Mouse (Mus musculus) kidney, embryonic 16.5 days (tissue): Measurements from ENCODE around the gene Prss38. TPM values are rescaled to one million over a fixed set of nuclear protein-coding genes. Genes with fewer than 3 reads are reported as not detected.

Experiments
- ATAC-seq: fragments of 200-750 bp; cut with Nextera tagmentation; 2 replicates; pipeline ENCODE4 v1.8.0; 2017; ENCODE audit warnings: moderate TSS enrichment; ENCODE audit not compliant: low FRiP score, low TSS enrichment
- H3K27ac ChIP-seq: fragments of 300-500 bp; sonication (generic); 2 replicates; pipeline ENCODE4 v1.5.1; 2014; ENCODE audit warnings: low read length
- H3K27me3 ChIP-seq: fragments of 300-500 bp; sonication (generic); 2 replicates; pipeline ENCODE4 v1.6.1; 2014; ENCODE audit warnings: low read length, control low read depth, mixed read lengths; ENCODE audit not compliant: insufficient read depth
- H3K36me3 ChIP-seq: fragments of 300-500 bp; sonication (generic); 2 replicates; pipeline ENCODE4 v1.6.1; 2014; ENCODE audit warnings: low read length, control low read depth, mixed read lengths; ENCODE audit not compliant: insufficient read depth
- H3K4me1 ChIP-seq: fragments of 300-500 bp; sonication (generic); 2 replicates; pipeline ENCODE4 v1.6.1; 2014; ENCODE audit warnings: low read length, control low read depth, mixed read lengths; ENCODE audit not compliant: insufficient read depth
- H3K4me2 ChIP-seq: fragments of 300-500 bp; sonication (generic); replicated peaks from 2 replicates; pipeline ENCODE4 v1.6.1; 2014; ENCODE audit warnings: low read depth, low read length
- H3K4me3 ChIP-seq: fragments of 300-500 bp; sonication (generic); 2 replicates; pipeline ENCODE4 v1.5.1; 2014; ENCODE audit warnings: mild to moderate bottlenecking, low read length
- H3K9ac ChIP-seq: fragments of 300-500 bp; sonication (generic); replicated peaks from 2 replicates; pipeline ENCODE4 v1.6.1; 2014; ENCODE audit warnings: low read length
- H3K9me3 ChIP-seq: fragments of 300-500 bp; sonication (generic); 2 replicates; pipeline ENCODE4 v1.6.1; 2016; ENCODE audit warnings: low read length, control low read depth
- WGBS: fragments of 180-500 bp; shearing (Covaris S2); extraction: QIAGEN DNeasy Blood & Tissue Kit; methylation state at CpG from one replicate; pipeline ENCODE4 v1.1.7; 2014; 5-methylcytosine and 5-hydroxymethylcytosine counted together
- polyA plus RNA-seq: library from polyadenylated mRNA; unstranded; fragments of >200 nt; fragmentation: Nextera tagmentation; extraction: Ambion mirVana; gene quantifications from 2 replicates; pipeline ENCODE4 v1.2.1, GENCODE M21; 2015

Gene Prss38
- polyA plus RNA-seq, 1 experiment from 2014 or later, result not detected

- H3K27me3 ChIP-seq, result no peaks in the 10 kb centered on the region
- H3K27ac ChIP-seq, result no peak overlapping the region
- WGBS, result 83% methylated on average over 8 of the region's 8 CpGs
- no peak overlapping the region for H3K4me2 ChIP-seq
- no peak for ATAC-seq
- H3K36me3 ChIP-seq, result peaks cover 6% of the 10 kb centered on the region; the same call in 1 of the 2 replicates
- peaks cover 6% of the 10 kb centered on the region; the same call in 1 of the 2 replicates for H3K4me1 ChIP-seq
- H3K9me3 ChIP-seq, result no peaks in the 10 kb centered on the region
- H3K9ac ChIP-seq, result no peak overlapping the region
- H3K4me3 ChIP-seq, result no peak overlapping the region
Measured at GRCm38 (mm10) chr11:59399830-59400229, 24.4 kb upstream of the Prss38 start.

- H3K27ac ChIP-seq, result no peak overlapping the region
- H3K4me2 ChIP-seq, result no peak overlapping the region
- no peaks in the 10 kb centered on the region for H3K27me3 ChIP-seq
Measured at GRCm38 (mm10) chr11:59397536-59398371, 22.3 kb upstream of the Prss38 start.

GRCm38 (mm10) chr11:59394451-59394850 is 19.0 kb upstream of the Prss38 start:
- Histone ChIP-seq H3K9ac (no peak overlapping the region), H3K27me3 (no peaks in the 10 kb centered on the region), H3K27ac (no peak overlapping the region), H3K4me3 (no peak overlapping the region), H3K9me3 (no peaks in the 10 kb centered on the region), H3K4me2 (no peak overlapping the region), H3K4me1 (peaks cover 14% of the 10 kb centered on the region), H3K36me3 (no peaks in the 10 kb centered on the region)
- WGBS, result 75% methylated on average over 5 of the region's 5 CpGs
- no peak for ATAC-seq

More at GRCm38 (mm10) chr11:59397536-59398371, 22.3 kb upstream of the Prss38 start:
- Histone ChIP-seq H3K9me3 (no peaks in the 10 kb centered on the region), H3K4me3 (no peak overlapping the region), H3K4me1 (peaks cover 14% of the 10 kb centered on the region), H3K36me3 (no peaks in the 10 kb centered on the region; the same call in 1 of the 2 replicates), H3K9ac (no peak overlapping the region)
- ATAC-seq, result no peak
- 50% methylated on average over 22 of the region's 22 CpGs for WGBS

GRCm38 (mm10) chr11:59393591-59393990 is 18.1 kb upstream of the Prss38 start:
- H3K4me2 ChIP-seq, result peak overlapping the region; percentile 24
- no peak overlapping the region for H3K27ac ChIP-seq

GRCm38 (mm10) chr11:59392300-59392699 is 16.8 kb upstream of the Prss38 start:
- Histone ChIP-seq H3K4me2 (no peak overlapping the region), H3K9me3 (no peaks in the 10 kb centered on the region), H3K27me3 (no peaks in the 10 kb centered on the region), H3K36me3 (no peaks in the 10 kb centered on the region), H3K4me1 (peaks cover 8% of the 10 kb centered on the region), H3K4me3 (no peak overlapping the region), H3K9ac (no peak overlapping the region), H3K27ac (no peak overlapping the region)
- no peak for ATAC-seq
- 44% methylated on average over 6 of the region's 6 CpGs for WGBS

More at GRCm38 (mm10) chr11:59393591-59393990, 18.1 kb upstream of the Prss38 start:
- WGBS, result 26% methylated on average over 9 of the region's 9 CpGs
- Histone ChIP-seq H3K9me3 (no peaks in the 10 kb centered on the region), H3K9ac (no peak overlapping the region), H3K4me1 (peaks cover 14% of the 10 kb centered on the region), H3K27me3 (no peaks in the 10 kb centered on the region), H3K4me3 (no peak overlapping the region), H3K36me3 (no peaks in the 10 kb centered on the region)
- ATAC-seq, result no peak

GRCm38 (mm10) chr11:59390470-59390869 is 15.0 kb upstream of the Prss38 start:
- Histone ChIP-seq H3K36me3 (no peaks in the 10 kb centered on the region), H3K27ac (no peak overlapping the region), H3K4me3 (no peak overlapping the region), H3K4me2 (no peak overlapping the region), H3K9ac (no peak overlapping the region), H3K27me3 (no peaks in the 10 kb centered on the region), H3K4me1 (peaks cover 13% of the 10 kb centered on the region), H3K9me3 (no peaks in the 10 kb centered on the region)
- 51% methylated on average over 9 of the region's 9 CpGs for WGBS
- ATAC-seq, result no peak

- no peak for ATAC-seq
- Histone ChIP-seq H3K4me2 (no peak overlapping the region), H3K4me3 (no peak overlapping the region), H3K27me3 (no peaks in the 10 kb centered on the region), H3K9me3 (no peaks in the 10 kb centered on the region), H3K4me1 (peaks cover 21% of the 10 kb centered on the region), H3K36me3 (no peaks in the 10 kb centered on the region), H3K27ac (no peak overlapping the region), H3K9ac (no peak overlapping the region)
- WGBS, result 61% methylated on average over 4 of the region's 4 CpGs
Measured at GRCm38 (mm10) chr11:59389617-59390016, 14.2 kb upstream of the Prss38 start.

- H3K27me3 ChIP-seq, result no peaks in the 10 kb centered on the region
- 83% methylated on average over 4 of the region's 4 CpGs for WGBS
- H3K9ac ChIP-seq, result no peak overlapping the region
- no peak overlapping the region for H3K27ac ChIP-seq
- H3K36me3 ChIP-seq, result no peaks in the 10 kb centered on the region
- H3K4me3 ChIP-seq, result no peak overlapping the region
- peaks cover 24% of the 10 kb centered on the region for H3K4me1 ChIP-seq
- ATAC-seq, result no peak
- H3K4me2 ChIP-seq, result no peak overlapping the region
- H3K9me3 ChIP-seq, result no peaks in the 10 kb centered on the region
Measured at GRCm38 (mm10) chr11:59388806-59389205, 13.3 kb upstream of the Prss38 start.

- WGBS, result 26% methylated on average over 4 of the region's 4 CpGs
- no peaks in the 10 kb centered on the region for H3K9me3 ChIP-seq
- ATAC-seq, result no peak
- no peak overlapping the region for H3K4me3 ChIP-seq
- H3K4me1 ChIP-seq, result peaks cover 21% of the 10 kb centered on the region
- H3K4me2 ChIP-seq, result no peak overlapping the region
- H3K36me3 ChIP-seq, result no peaks in the 10 kb centered on the region
- H3K9ac ChIP-seq, result no peak overlapping the region
- no peak overlapping the region for H3K27ac ChIP-seq
- H3K27me3 ChIP-seq, result no peaks in the 10 kb centered on the region
Measured at GRCm38 (mm10) chr11:59387471-59387870, 12.0 kb upstream of the Prss38 start.

GRCm38 (mm10) chr11:59385123-59385522 is 9.7 kb upstream of the Prss38 start:
- peak; percentile 64 for ATAC-seq
- H3K9ac ChIP-seq, result no peak overlapping the region

More at GRCm38 (mm10) chr11:59385123-59385522, 9.7 kb upstream of the Prss38 start:
- no peaks in the 10 kb centered on the region for H3K36me3 ChIP-seq
- H3K9me3 ChIP-seq, result no peaks in the 10 kb centered on the region
- H3K4me3 ChIP-seq, result no peak overlapping the region
- peaks cover 21% of the 10 kb centered on the region for H3K4me1 ChIP-seq
- H3K4me2 ChIP-seq, result no peak overlapping the region
- WGBS, result 6% methylated on average over 8 of the region's 8 CpGs
- H3K27me3 ChIP-seq, result no peaks in the 10 kb centered on the region
- 0 out of 2 replicates have a peak overlapping the region, but pooled peaks have one; percentile 1 for H3K27ac ChIP-seq
